Mouse (Mus musculus): ENCODE data around the gene Hamp2. TPM values are rescaled to one million over a fixed set of nuclear protein-coding genes. Genes with fewer than 3 reads are reported as not detected.

Hamp2 gene
- polyA plus RNA-seq, 1 experiment: not detected

- no peaks in the 10 kb centered on the region for H3K79me2 ChIP-seq (ENCODE audit: control insufficient read depth, insufficient read depth)
- TF ChIP-seq CEBPB (IDR thresholded peaks at IDR 0.05; ENCODE audit: low read depth) (no peak), CTCF (IDR thresholded peaks at IDR 0.05; ENCODE audit: control insufficient read depth, insufficient read depth, insufficient read length) (no peak), MYOD1 (IDR thresholded peaks at IDR 0.05; ENCODE audit: control insufficient read depth, insufficient read length, low read depth) (no peak), MAX (IDR thresholded peaks at IDR 0.05) (no peak), USF1 (IDR thresholded peaks at IDR 0.05; ENCODE audit: low read depth) (no peak), MYOG (IDR thresholded peaks at IDR 0.05; ENCODE audit: control insufficient read depth, extremely low read depth, insufficient read length) (no peak), FOSL1 (IDR thresholded peaks at IDR 0.05; ENCODE audit: insufficient read depth, low read length, poor library complexity, severe bottlenecking) (no peak)
- H3K4me3 ChIP-seq (ENCODE audit: insufficient read depth, poor library complexity, severe bottlenecking): no peak overlapping the region
- H3K79me3 ChIP-seq (ENCODE audit: low read depth): no peaks in the 10 kb centered on the region
- H3K36me3 ChIP-seq (ENCODE audit: control insufficient read depth, insufficient read depth): no peaks in the 10 kb centered on the region
- no peak overlapping the region for H3ac ChIP-seq (ENCODE audit: control insufficient read depth, insufficient read length, low read depth)
- H3K27me3 ChIP-seq (ENCODE audit: control insufficient read depth, insufficient read depth, insufficient read length): peaks cover 13% of the 10 kb centered on the region
Measured at GRCm38 (mm10) chr7:30891746-30892145, 32.7 kb downstream of the Hamp2 start.

- Histone ChIP-seq H3K79me3 (ENCODE audit: low read depth) (no peaks in the 10 kb centered on the region), H3ac (ENCODE audit: control insufficient read depth, insufficient read length, low read depth) (no peak overlapping the region), H3K79me2 (ENCODE audit: control insufficient read depth, insufficient read depth) (no peaks in the 10 kb centered on the region), H3K4me3 (ENCODE audit: insufficient read depth, poor library complexity, severe bottlenecking) (no peak overlapping the region), H3K36me3 (ENCODE audit: control insufficient read depth, insufficient read depth) (no peaks in the 10 kb centered on the region), H3K27me3 (ENCODE audit: control insufficient read depth, insufficient read depth, insufficient read length) (peaks cover 13% of the 10 kb centered on the region)
- TF ChIP-seq MYOD1 (IDR thresholded peaks at IDR 0.05; ENCODE audit: control insufficient read depth, insufficient read length, low read depth) (no peak), FOSL1 (IDR thresholded peaks at IDR 0.05; ENCODE audit: insufficient read depth, low read length, poor library complexity, severe bottlenecking) (no peak), USF1 (IDR thresholded peaks at IDR 0.05; ENCODE audit: low read depth) (no peak), CTCF (IDR thresholded peaks at IDR 0.05; ENCODE audit: control insufficient read depth, insufficient read depth, insufficient read length) (no peak), MYOG (IDR thresholded peaks at IDR 0.05; ENCODE audit: control insufficient read depth, extremely low read depth, insufficient read length) (no peak), MAX (IDR thresholded peaks at IDR 0.05) (no peak), CEBPB (IDR thresholded peaks at IDR 0.05; ENCODE audit: low read depth) (no peak)
Measured at GRCm38 (mm10) chr7:30890681-30891080, 33.8 kb downstream of the Hamp2 start.

- H3K79me2 ChIP-seq (ENCODE audit: control insufficient read depth, insufficient read depth): no peaks in the 10 kb centered on the region
- TF ChIP-seq MAX (IDR thresholded peaks at IDR 0.05): no peak
- TF ChIP-seq MYOD1 (IDR thresholded peaks at IDR 0.05; ENCODE audit: control insufficient read depth, insufficient read length, low read depth): no peak
- TF ChIP-seq CTCF (IDR thresholded peaks at IDR 0.05; ENCODE audit: control insufficient read depth, insufficient read depth, insufficient read length): no peak
- TF ChIP-seq USF1 (IDR thresholded peaks at IDR 0.05; ENCODE audit: low read depth): no peak
- no peak for TF ChIP-seq CEBPB (IDR thresholded peaks at IDR 0.05; ENCODE audit: low read depth)
- no peak for TF ChIP-seq FOSL1 (IDR thresholded peaks at IDR 0.05; ENCODE audit: insufficient read depth, low read length, poor library complexity, severe bottlenecking)
- TF ChIP-seq MYOG (IDR thresholded peaks at IDR 0.05; ENCODE audit: control insufficient read depth, extremely low read depth, insufficient read length): no peak
- no peaks in the 10 kb centered on the region for H3K79me3 ChIP-seq (ENCODE audit: low read depth)
- peaks cover 13% of the 10 kb centered on the region for H3K27me3 ChIP-seq (ENCODE audit: control insufficient read depth, insufficient read depth, insufficient read length)
- no peak overlapping the region for H3ac ChIP-seq (ENCODE audit: control insufficient read depth, insufficient read length, low read depth)
- H3K36me3 ChIP-seq (ENCODE audit: control insufficient read depth, insufficient read depth): no peaks in the 10 kb centered on the region
- H3K4me3 ChIP-seq (ENCODE audit: insufficient read depth, poor library complexity, severe bottlenecking): no peak overlapping the region
Measured at GRCm38 (mm10) chr7:30888786-30889185, 35.7 kb downstream of the Hamp2 start.

- no peaks in the 10 kb centered on the region for H3K36me3 ChIP-seq (ENCODE audit: control insufficient read depth, insufficient read depth)
- H3K27me3 ChIP-seq (ENCODE audit: control insufficient read depth, insufficient read depth, insufficient read length): peaks cover 13% of the 10 kb centered on the region
- TF ChIP-seq CEBPB (IDR thresholded peaks at IDR 0.05; ENCODE audit: low read depth): no peak
- TF ChIP-seq MAX (IDR thresholded peaks at IDR 0.05): no peak
- TF ChIP-seq FOSL1 (IDR thresholded peaks at IDR 0.05; ENCODE audit: insufficient read depth, low read length, poor library complexity, severe bottlenecking): no peak
- TF ChIP-seq MYOD1 (IDR thresholded peaks at IDR 0.05; ENCODE audit: control insufficient read depth, insufficient read length, low read depth): no peak
- no peak for TF ChIP-seq CTCF (IDR thresholded peaks at IDR 0.05; ENCODE audit: control insufficient read depth, insufficient read depth, insufficient read length)
- no peak for TF ChIP-seq MYOG (IDR thresholded peaks at IDR 0.05; ENCODE audit: control insufficient read depth, extremely low read depth, insufficient read length)
- TF ChIP-seq USF1 (IDR thresholded peaks at IDR 0.05; ENCODE audit: low read depth): no peak
- H3ac ChIP-seq (ENCODE audit: control insufficient read depth, insufficient read length, low read depth): no peak overlapping the region
- H3K4me3 ChIP-seq (ENCODE audit: insufficient read depth, poor library complexity, severe bottlenecking): no peak overlapping the region
- no peaks in the 10 kb centered on the region for H3K79me3 ChIP-seq (ENCODE audit: low read depth)
- H3K79me2 ChIP-seq (ENCODE audit: control insufficient read depth, insufficient read depth): no peaks in the 10 kb centered on the region
Measured at GRCm38 (mm10) chr7:30887568-30888188, 36.8 kb downstream of the Hamp2 start.

GRCm38 (mm10) chr7:30886852-30887251 lies 37.6 kb downstream of the Hamp2 start:
- Histone ChIP-seq H3K79me3 (ENCODE audit: low read depth) (no peaks in the 10 kb centered on the region), H3K79me2 (ENCODE audit: control insufficient read depth, insufficient read depth) (no peaks in the 10 kb centered on the region), H3K4me3 (ENCODE audit: insufficient read depth, poor library complexity, severe bottlenecking) (no peak overlapping the region), H3ac (ENCODE audit: control insufficient read depth, insufficient read length, low read depth) (no peak overlapping the region), H3K27me3 (ENCODE audit: control insufficient read depth, insufficient read depth, insufficient read length) (peaks cover 8% of the 10 kb centered on the region), H3K36me3 (ENCODE audit: control insufficient read depth, insufficient read depth) (no peaks in the 10 kb centered on the region)
- TF ChIP-seq MYOG (IDR thresholded peaks at IDR 0.05; ENCODE audit: control insufficient read depth, extremely low read depth, insufficient read length): no peak
- TF ChIP-seq MAX (IDR thresholded peaks at IDR 0.05): no peak
- TF ChIP-seq MYOD1 (IDR thresholded peaks at IDR 0.05; ENCODE audit: control insufficient read depth, insufficient read length, low read depth): no peak
- TF ChIP-seq FOSL1 (IDR thresholded peaks at IDR 0.05; ENCODE audit: insufficient read depth, low read length, poor library complexity, severe bottlenecking): no peak
- TF ChIP-seq USF1 (IDR thresholded peaks at IDR 0.05; ENCODE audit: low read depth): no peak
- TF ChIP-seq CEBPB (IDR thresholded peaks at IDR 0.05; ENCODE audit: low read depth): no peak
